Mouse (Mus musculus): ENCODE measurements around the gene Dap. TPM values are rescaled to one million over a fixed set of nuclear protein-coding genes. Genes with fewer than 3 reads are reported as not detected.

Dap gene
- total and polyA plus RNA-seq, 2 experiments from 2014 or later: 36.8 to 47.5 TPM

DNA sequence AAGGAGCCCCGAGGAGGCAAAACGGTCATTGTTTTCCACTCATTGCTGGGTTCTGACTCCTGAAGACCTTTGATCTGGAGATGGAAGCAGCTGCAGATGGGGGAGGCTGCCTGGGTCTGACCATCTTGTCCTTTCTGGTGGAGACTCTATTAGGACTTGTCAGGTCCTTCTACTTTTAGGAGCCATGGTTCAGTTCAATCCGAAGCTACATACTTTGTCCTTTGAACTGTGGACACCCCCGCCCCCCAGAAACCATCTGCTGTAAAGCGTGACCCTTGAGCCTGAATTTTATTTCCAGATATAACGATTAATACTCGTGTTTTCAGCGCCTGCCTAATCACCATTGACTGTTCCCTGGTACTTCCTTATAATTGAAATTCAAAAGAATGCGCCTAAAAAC lies 38.2 kb downstream of the Dap start:
- WGBS: 78% methylated on average over 9 of the region's 9 CpGs
- Histone ChIP-seq H3K27ac (ENCODE audit: low read depth) (no peak overlapping the region), H3K9me3 (replicated peaks; ENCODE audit: control insufficient read depth, low read length) (no peaks in the 10 kb centered on the region), H3K9ac (replicated peaks; ENCODE audit: low read depth, low read length) (no peak overlapping the region), H3K4me2 (ENCODE audit: low read depth, low read length) (no peak overlapping the region), H3K36me3 (replicated peaks; ENCODE audit: control insufficient read depth, insufficient read depth, low read length) (no peaks in the 10 kb centered on the region), H3K4me1 (ENCODE audit: control insufficient read depth, insufficient read depth) (no peaks in the 10 kb centered on the region), H3K4me3 (ENCODE audit: low read depth, low read length) (no peak overlapping the region), H3K27me3 (ENCODE audit: control insufficient read depth, insufficient read depth, low read length) (no peaks in the 10 kb centered on the region)
- no peak for DNase-seq (ENCODE audit: low spot score)
- no peak for ATAC-seq (ENCODE audit: insufficient read depth, low read depth)
- TF ChIP-seq EP300 (IDR thresholded peaks at IDR 0.05; ENCODE audit: low read depth) (no peak), CTCF (IDR thresholded peaks at IDR 0.05; ENCODE audit: low read depth) (no peak)

DNA sequence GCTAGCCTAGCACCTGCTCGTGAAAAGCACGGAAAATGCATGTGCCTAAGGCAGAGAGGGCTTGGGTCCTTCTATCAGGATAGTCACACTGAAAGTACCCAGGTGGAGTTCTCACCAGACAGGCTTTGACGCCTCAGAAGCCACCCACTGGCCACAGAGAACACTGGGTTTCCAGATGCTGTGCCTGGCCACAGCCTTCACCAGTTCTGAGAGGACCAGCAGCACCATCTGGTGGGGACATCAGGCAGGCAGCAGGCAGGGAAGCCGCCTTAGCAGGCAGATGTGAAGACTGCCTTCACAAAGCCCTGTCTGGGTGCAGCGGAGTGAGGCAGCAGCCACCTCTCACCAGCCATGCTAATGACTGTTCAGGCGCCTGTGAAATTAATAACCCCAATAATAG lies 40.7 kb downstream of the Dap start:
- ATAC-seq (ENCODE audit: insufficient read depth, low read depth) (peak; percentile 81), DNase-seq (ENCODE audit: low spot score) (peak; percentile 51)
- Histone ChIP-seq H3K9me3 (replicated peaks; ENCODE audit: control insufficient read depth, low read length) (no peaks in the 10 kb centered on the region), H3K27ac (ENCODE audit: low read depth) (no peak overlapping the region), H3K9ac (replicated peaks; ENCODE audit: low read depth, low read length) (no peak overlapping the region), H3K4me3 (ENCODE audit: low read depth, low read length) (no peak overlapping the region), H3K4me1 (ENCODE audit: control insufficient read depth, insufficient read depth) (no peaks in the 10 kb centered on the region), H3K27me3 (ENCODE audit: control insufficient read depth, insufficient read depth, low read length) (no peaks in the 10 kb centered on the region), H3K4me2 (ENCODE audit: low read depth, low read length) (no peak overlapping the region), H3K36me3 (replicated peaks; ENCODE audit: control insufficient read depth, insufficient read depth, low read length) (no peaks in the 10 kb centered on the region)
- 40% methylated on average over 6 of the region's 6 CpGs for WGBS
- TF ChIP-seq EP300 (IDR thresholded peaks at IDR 0.05; ENCODE audit: low read depth) (no peak), CTCF (IDR thresholded peaks at IDR 0.05; ENCODE audit: low read depth) (peak; percentile 98)

DNA sequence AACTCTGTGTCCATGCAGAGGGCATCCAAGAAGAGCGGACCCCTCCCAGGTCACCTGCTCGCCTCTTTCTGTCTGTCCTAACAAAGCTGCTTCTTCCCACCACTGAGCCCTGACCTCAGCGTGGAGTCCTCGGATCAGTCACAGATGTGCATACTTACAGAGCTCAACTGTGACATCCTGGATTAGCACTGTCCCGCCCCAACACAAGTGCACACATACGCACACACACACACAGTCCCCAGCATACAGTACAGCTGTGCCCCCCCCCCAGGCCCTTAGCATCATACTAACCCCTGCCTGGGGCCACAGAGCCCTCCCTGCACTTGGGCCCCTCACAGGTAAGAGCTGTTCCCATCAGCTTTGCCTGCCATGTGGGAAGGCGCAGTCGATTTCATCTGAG lies 41.3 kb downstream of the Dap start:
- DNase-seq (ENCODE audit: low spot score) (no peak), ATAC-seq (ENCODE audit: insufficient read depth, low read depth) (no peak)
- WGBS: 92% methylated on average over 7 of the region's 8 CpGs
- Histone ChIP-seq H3K27me3 (ENCODE audit: control insufficient read depth, insufficient read depth, low read length) (no peaks in the 10 kb centered on the region), H3K36me3 (replicated peaks; ENCODE audit: control insufficient read depth, insufficient read depth, low read length) (no peaks in the 10 kb centered on the region), H3K9me3 (replicated peaks; ENCODE audit: control insufficient read depth, low read length) (no peaks in the 10 kb centered on the region), H3K4me3 (ENCODE audit: low read depth, low read length) (no peak overlapping the region), H3K4me1 (ENCODE audit: control insufficient read depth, insufficient read depth) (no peaks in the 10 kb centered on the region), H3K27ac (ENCODE audit: low read depth) (no peak overlapping the region), H3K9ac (replicated peaks; ENCODE audit: low read depth, low read length) (no peak overlapping the region), H3K4me2 (ENCODE audit: low read depth, low read length) (no peak overlapping the region)
- TF ChIP-seq CTCF (IDR thresholded peaks at IDR 0.05; ENCODE audit: low read depth) (no peak), EP300 (IDR thresholded peaks at IDR 0.05; ENCODE audit: low read depth) (no peak)

DNA sequence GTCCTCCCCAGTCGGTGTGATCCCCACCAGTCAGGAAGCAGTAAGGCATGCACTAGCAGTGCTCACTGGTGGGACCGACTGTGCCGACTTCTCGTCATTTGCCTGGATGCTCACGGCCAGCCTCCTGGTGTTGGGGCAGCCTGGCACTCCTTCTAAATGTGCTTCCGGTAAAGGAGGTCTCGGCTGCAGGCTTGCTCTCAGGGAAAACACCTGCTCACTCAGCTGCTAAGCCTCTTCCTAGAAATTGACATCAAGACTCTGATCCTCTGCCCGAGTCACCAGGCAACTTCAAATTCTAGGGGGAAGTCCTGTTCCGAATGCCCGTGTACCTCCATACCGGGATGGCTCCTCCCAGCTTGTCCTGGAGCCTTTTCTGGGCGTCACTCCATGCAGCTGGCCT lies 41.7 kb downstream of the Dap start:
- ATAC-seq (ENCODE audit: insufficient read depth, low read depth) (no peak), DNase-seq (ENCODE audit: low spot score) (no peak)
- H3K4me2 ChIP-seq (ENCODE audit: low read depth, low read length): no peak overlapping the region
- TF ChIP-seq EP300 (IDR thresholded peaks at IDR 0.05; ENCODE audit: low read depth): no peak
- no peak overlapping the region for H3K4me3 ChIP-seq (ENCODE audit: low read depth, low read length)
- no peak overlapping the region for H3K27ac ChIP-seq (ENCODE audit: low read depth)
- H3K27me3 ChIP-seq (ENCODE audit: control insufficient read depth, insufficient read depth, low read length): no peaks in the 10 kb centered on the region
- H3K9ac ChIP-seq (replicated peaks; ENCODE audit: low read depth, low read length): no peak overlapping the region
- H3K9me3 ChIP-seq (replicated peaks; ENCODE audit: control insufficient read depth, low read length): no peaks in the 10 kb centered on the region
- H3K36me3 ChIP-seq (replicated peaks; ENCODE audit: control insufficient read depth, insufficient read depth, low read length): no peaks in the 10 kb centered on the region
- H3K4me1 ChIP-seq (ENCODE audit: control insufficient read depth, insufficient read depth): no peaks in the 10 kb centered on the region
- WGBS: 90% methylated on average over 12 of the region's 12 CpGs

DNA sequence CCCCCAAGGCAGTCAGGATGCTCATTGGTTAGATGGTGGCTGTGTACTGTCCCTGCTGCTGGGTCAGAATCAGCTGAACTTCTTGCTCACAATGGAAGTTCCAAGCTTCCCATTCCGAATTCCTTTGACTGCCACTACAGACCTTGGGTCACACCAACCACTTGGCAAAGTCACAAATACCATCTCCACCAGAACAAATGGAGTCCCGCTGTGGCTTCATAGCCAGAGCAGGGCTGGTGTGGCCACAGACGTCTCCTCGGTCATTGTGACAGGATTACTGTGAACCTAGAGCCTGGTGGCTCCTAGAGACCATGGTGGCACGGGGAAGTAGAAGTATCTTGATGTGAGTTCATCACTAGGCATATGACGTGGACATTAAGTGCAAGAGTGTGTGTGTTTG lies 44.0 kb downstream of the Dap start:
- H3K9ac ChIP-seq (replicated peaks; ENCODE audit: low read depth, low read length): no peak overlapping the region
- no peak for DNase-seq (ENCODE audit: low spot score)
- TF ChIP-seq EP300 (IDR thresholded peaks at IDR 0.05; ENCODE audit: low read depth) (no peak), CTCF (IDR thresholded peaks at IDR 0.05; ENCODE audit: low read depth) (no peak)
- H3K4me2 ChIP-seq (ENCODE audit: low read depth, low read length): no peak overlapping the region
- no peaks in the 10 kb centered on the region for H3K9me3 ChIP-seq (replicated peaks; ENCODE audit: control insufficient read depth, low read length)
- H3K36me3 ChIP-seq (replicated peaks; ENCODE audit: control insufficient read depth, insufficient read depth, low read length): no peaks in the 10 kb centered on the region
- H3K27me3 ChIP-seq (ENCODE audit: control insufficient read depth, insufficient read depth, low read length): no peaks in the 10 kb centered on the region
- WGBS: 78% methylated on average over 6 of the region's 6 CpGs
- no peak for ATAC-seq (ENCODE audit: insufficient read depth, low read depth)
- no peak overlapping the region for H3K4me3 ChIP-seq (ENCODE audit: low read depth, low read length)
- H3K4me1 ChIP-seq (ENCODE audit: control insufficient read depth, insufficient read depth): no peaks in the 10 kb centered on the region
- no peak overlapping the region for H3K27ac ChIP-seq (ENCODE audit: low read depth)

DNA sequence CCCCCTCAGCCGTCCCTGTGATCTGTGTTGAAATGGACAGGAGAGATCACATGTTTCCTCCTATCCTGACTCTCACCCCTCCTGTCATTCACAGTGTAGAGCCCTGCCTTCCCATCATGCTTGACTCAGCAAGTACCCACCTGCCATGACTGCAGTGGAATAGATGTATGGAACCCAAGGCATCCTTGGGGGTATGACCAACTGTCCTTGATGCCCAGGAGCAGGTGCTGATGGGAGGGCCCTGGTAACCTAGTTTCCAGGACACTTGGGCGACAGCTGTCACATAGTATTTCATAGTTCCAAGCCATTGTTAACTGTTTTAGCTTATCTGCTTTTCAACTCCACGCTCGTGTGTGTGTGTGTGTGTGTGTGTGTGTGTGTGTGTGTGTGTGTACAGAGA lies 45.4 kb downstream of the Dap start:
- H3K27me3 ChIP-seq (ENCODE audit: control insufficient read depth, insufficient read depth, low read length): no peaks in the 10 kb centered on the region
- H3K4me2 ChIP-seq (ENCODE audit: low read depth, low read length): no peak overlapping the region
- no peak overlapping the region for H3K9ac ChIP-seq (replicated peaks; ENCODE audit: low read depth, low read length)
- 66% methylated on average over 4 of the region's 4 CpGs for WGBS
- peaks cover 3% of the 10 kb centered on the region; the same call in 1 of the 2 replicates for H3K36me3 ChIP-seq (replicated peaks; ENCODE audit: control insufficient read depth, insufficient read depth, low read length)
- H3K27ac ChIP-seq (ENCODE audit: low read depth): no peak overlapping the region
- DNase-seq (ENCODE audit: low spot score) (no peak), ATAC-seq (ENCODE audit: insufficient read depth, low read depth) (no peak)
- no peak overlapping the region for H3K4me3 ChIP-seq (ENCODE audit: low read depth, low read length)
- no peaks in the 10 kb centered on the region for H3K9me3 ChIP-seq (replicated peaks; ENCODE audit: control insufficient read depth, low read length)
- TF ChIP-seq CTCF (IDR thresholded peaks at IDR 0.05; ENCODE audit: low read depth): no peak
- no peak for TF ChIP-seq EP300 (IDR thresholded peaks at IDR 0.05; ENCODE audit: low read depth)
- H3K4me1 ChIP-seq (ENCODE audit: control insufficient read depth, insufficient read depth): no peaks in the 10 kb centered on the region
